Mouse (Mus musculus) spleen, adult 2 months (tissue): ENCODE measurements at regions not wholly inside any gene's neighbourhood (a gene's known extent, or its start where the extent isn't known, plus 50 kb on each side); places are given as distances from the start of the nearest gene placed in this dataset.

Source experiments
- DNase-seq, 2 experiments: peaks; one replicate each; pipeline versions ENCODE4 v3.0.0 to v3.0.0-alpha.2; 2012 to 2021; ENCODE audit warnings: low spot score in 2 of 2, low read depth in 1 of 2
- H3K27ac ChIP-seq: fragments of 200-500 bp; 2 replicates; pipeline ENCODE4 v1.5.1; 2012; ENCODE audit warnings: low read length, inconsistent platforms; ENCODE audit not compliant: insufficient read depth
- H3K27me3 ChIP-seq: fragments of 200-500 bp; 2 replicates; pipeline ENCODE4 v1.6.1; 2012; ENCODE audit warnings: mild to moderate bottlenecking, moderate library complexity, low read length, inconsistent platforms; ENCODE audit not compliant: control insufficient read depth, insufficient read depth
- H3K36me3 ChIP-seq: fragments of 200-500 bp; 2 replicates; pipeline ENCODE4 v1.6.1; 2012; ENCODE audit warnings: mild to moderate bottlenecking, low read length, inconsistent platforms; ENCODE audit not compliant: control insufficient read depth, insufficient read depth
- H3K4me1 ChIP-seq: fragments of 200-500 bp; 2 replicates; pipeline ENCODE4 v1.6.1; 2011; ENCODE audit warnings: inconsistent platforms; ENCODE audit not compliant: control insufficient read depth, insufficient read depth, insufficient read length
- H3K4me3 ChIP-seq: fragments of 200-500 bp; 2 replicates; pipeline ENCODE4 v1.5.1; 2011; ENCODE audit warnings: mild to moderate bottlenecking, inconsistent platforms; ENCODE audit not compliant: insufficient read depth, insufficient read length; ENCODE audit errors: extremely low read depth
- CTCF ChIP-seq: fragments of 200-500 bp; IDR thresholded peaks from 2 replicates; pipeline ENCODE4 v1.5.1; 2011; ENCODE audit warnings: mild to moderate bottlenecking, inconsistent platforms; ENCODE audit not compliant: insufficient read depth, insufficient read length, insufficient replicate concordance; ENCODE audit errors: extremely low read depth
- POLR2A ChIP-seq: fragments of 200-500 bp; IDR thresholded peaks from 2 replicates; pipeline ENCODE4 v1.6.1; 2011; ENCODE audit warnings: low read depth, low read length, inconsistent platforms
- WGBS: fragments of 180-500 bp; shearing (Covaris S2); methylation state at CpG from one replicate; pipeline ENCODE4 v1.1.7; 2018; 5-methylcytosine and 5-hydroxymethylcytosine counted together

DNA sequence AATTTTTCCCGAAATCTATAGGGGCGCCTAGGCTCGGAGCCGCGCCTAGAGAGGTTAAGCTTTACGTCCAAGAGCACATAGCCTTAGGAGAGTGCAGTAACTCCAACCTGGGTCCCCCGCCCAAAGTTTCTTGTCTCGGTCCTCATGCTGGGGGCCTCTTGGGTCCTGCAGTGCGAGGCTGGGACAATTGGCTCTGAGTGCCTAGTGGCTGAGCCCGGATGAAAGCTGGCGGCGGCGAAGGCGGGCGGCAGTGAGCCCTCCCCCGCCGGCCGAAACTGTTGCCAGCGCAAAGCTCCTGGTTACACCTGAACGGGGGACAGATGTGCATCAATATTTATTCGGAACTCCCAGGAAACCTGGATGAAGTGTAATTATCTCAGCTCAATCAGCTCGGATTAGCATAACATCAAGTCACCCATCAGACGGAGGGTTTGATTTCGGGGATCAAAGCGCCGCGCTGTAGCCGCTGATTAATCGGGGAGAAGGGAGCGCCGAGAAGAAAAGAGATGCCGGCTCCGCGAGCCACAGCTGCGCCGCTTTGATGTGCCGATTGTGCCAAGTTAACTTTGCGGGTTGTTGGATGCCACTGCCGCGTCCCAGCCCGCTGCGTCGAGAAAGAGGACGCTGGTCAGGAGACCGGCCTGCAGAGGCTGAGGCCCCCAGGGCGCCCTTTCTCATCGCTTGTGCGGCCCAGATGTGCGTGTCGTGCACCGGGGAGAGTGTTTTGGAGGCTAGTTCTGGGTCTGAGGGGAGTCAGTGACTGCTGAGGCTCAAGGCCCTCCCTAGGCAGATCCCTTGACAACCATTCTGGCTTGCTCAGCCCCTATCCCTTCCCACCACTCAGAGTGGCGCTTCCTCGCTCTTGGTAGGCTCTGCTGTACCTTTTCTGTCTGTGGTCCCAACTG lies 123.7 kb upstream of the 4931429L15Rik start:
- peaks cover 4% of the 10 kb centered on the region; the same call in 1 of the 2 replicates for H3K27me3 ChIP-seq
- no peak overlapping the region for H3K27ac ChIP-seq
- H3K4me1 ChIP-seq = no peaks in the 10 kb centered on the region
- DNase-seq = no peak
- WGBS = 7% methylated on average over 53 of the region's 53 CpGs
- no peak overlapping the region for H3K4me3 ChIP-seq
- TF ChIP-seq POLR2A (no peak), CTCF (no peak)
- H3K36me3 ChIP-seq = no peaks in the 10 kb centered on the region

DNA sequence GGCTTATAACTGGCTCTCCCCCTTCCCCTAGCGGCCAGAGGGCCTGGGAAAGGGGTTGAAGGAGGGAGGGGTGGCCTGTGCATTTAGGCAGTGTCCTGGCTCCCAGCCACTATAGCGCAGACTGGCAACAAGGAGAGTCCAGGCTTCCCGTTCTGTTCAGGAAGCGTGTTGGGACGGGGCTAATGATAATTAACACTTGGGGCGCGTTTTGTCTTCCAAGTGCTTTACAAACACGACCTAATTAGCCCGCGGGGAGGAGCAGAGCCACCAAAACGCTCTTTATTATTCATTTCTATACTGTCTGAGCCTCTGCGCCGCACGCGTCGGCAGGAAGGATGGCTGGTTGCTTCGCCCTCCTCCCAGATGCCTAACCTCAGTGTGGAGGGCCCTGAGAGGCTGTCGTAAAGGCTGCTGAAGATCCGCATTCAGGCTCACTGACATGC lies 123.0 kb upstream of the 4931429L15Rik start:
- no peaks in the 10 kb centered on the region for H3K4me1 ChIP-seq
- H3K27me3 ChIP-seq = peaks cover 4% of the 10 kb centered on the region; the same call in 1 of the 2 replicates
- no peak overlapping the region for H3K4me3 ChIP-seq
- no peak overlapping the region for H3K27ac ChIP-seq
- 11% methylated on average over 19 of the region's 19 CpGs for WGBS
- H3K36me3 ChIP-seq = no peaks in the 10 kb centered on the region
- no peak for TF ChIP-seq CTCF
- TF ChIP-seq POLR2A = no peak
- no peak for DNase-seq

DNA sequence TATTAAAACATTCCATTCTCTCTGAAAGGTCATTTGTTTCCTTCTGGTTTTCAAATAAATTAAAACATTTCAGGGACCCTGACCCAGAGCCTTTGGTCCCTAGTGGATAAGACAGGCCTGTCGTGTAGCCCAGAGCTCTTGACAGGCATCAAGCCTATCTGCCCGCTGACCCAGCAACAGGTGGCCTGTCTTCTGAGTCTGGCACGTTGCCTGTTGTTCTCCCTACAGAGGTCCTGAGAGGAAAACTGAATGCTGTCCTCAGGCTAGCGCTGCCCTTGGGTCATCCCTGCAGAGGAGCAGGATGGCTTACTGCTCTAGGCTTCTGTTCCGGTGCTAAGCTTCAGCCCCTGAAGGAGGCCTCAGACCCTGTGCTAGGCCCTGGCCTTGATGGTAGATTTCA lies 120.4 kb upstream of the 4931429L15Rik start:
- no peak overlapping the region for H3K4me3 ChIP-seq
- no peak overlapping the region for H3K27ac ChIP-seq
- no peaks in the 10 kb centered on the region for H3K36me3 ChIP-seq
- H3K4me1 ChIP-seq = no peaks in the 10 kb centered on the region
- no peak for TF ChIP-seq CTCF
- no peak for TF ChIP-seq POLR2A
- 86% methylated on average over 5 of the region's 5 CpGs for WGBS
- no peak for DNase-seq
- peaks cover 4% of the 10 kb centered on the region; the same call in 1 of the 2 replicates for H3K27me3 ChIP-seq

DNA sequence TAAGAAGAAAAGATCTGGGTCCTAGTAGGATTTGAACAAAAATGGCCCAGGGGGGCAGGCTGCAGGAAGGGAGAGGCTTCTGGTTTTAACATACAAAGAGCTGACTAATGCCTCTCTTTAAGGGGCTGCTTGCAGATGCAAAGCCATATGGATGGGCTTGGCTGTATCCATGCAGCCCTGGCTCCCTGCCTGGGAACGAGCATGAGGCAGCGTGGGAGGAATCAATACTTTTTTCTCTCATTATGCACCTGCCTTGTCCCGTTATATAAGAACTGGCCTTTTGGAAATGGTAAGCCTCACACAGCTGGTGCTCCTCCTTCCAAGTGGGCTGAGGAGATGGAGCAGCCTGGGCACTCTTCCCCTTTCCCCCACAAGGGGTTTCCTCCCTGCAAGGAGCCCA lies 114.9 kb upstream of the 4931429L15Rik start:
- H3K4me1 ChIP-seq = no peaks in the 10 kb centered on the region
- no peak overlapping the region for H3K4me3 ChIP-seq
- WGBS = 91% methylated on average over 3 of the region's 3 CpGs
- H3K27ac ChIP-seq = no peak overlapping the region
- no peaks in the 10 kb centered on the region for H3K27me3 ChIP-seq
- TF ChIP-seq POLR2A (no peak), CTCF (no peak)
- H3K36me3 ChIP-seq = no peaks in the 10 kb centered on the region
- no peak for DNase-seq

DNA sequence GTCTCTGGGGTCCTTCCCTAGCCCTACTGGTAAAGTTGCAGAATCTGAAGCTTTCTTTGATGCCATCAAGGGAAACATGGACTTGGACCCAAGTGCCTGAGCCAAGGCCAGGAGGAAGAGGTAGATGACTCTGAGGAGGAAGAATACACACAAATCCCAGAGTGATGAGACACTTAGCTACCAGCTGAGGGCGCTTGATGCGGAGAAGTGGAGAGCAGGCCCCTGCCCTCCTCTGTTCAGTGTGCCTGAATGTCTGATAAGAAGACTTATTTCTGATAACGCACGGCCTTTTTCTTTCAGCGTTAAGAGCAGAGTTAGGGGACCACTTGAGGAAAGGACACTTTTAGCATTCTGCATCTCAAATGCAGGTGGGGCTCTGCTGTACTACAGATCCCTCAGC lies 113.9 kb upstream of the 4931429L15Rik start:
- Histone ChIP-seq H3K4me1 (no peaks in the 10 kb centered on the region), H3K4me3 (no peak overlapping the region), H3K27me3 (no peaks in the 10 kb centered on the region), H3K36me3 (no peaks in the 10 kb centered on the region), H3K27ac (no peak overlapping the region)
- TF ChIP-seq CTCF (no peak), POLR2A (no peak)
- no peak for DNase-seq
- WGBS = 82% methylated on average over 5 of the region's 5 CpGs

DNA sequence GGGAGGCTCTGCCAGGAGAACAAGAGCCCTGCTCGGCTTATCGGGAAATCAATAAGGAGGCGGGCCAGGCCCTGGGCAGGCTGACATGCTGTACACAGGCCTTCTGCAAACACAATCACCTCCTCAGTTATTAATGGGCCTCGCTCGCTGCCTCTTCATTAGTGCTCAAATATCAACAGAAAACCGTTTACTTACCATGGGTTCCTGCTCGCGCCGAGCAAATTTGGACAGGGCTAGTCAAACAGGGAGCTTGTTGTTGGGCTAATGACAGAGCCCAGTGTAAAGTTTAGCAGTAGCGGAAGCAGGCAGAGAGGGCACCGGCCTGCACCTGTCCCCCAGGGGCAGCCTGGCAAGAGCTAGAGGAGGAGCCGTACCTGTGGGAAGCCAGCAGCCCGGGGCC lies 111.3 kb upstream of the 4931429L15Rik start:
- Histone ChIP-seq H3K4me3 (no peak overlapping the region), H3K27me3 (no peaks in the 10 kb centered on the region), H3K27ac (no peak overlapping the region), H3K4me1 (no peaks in the 10 kb centered on the region), H3K36me3 (no peaks in the 10 kb centered on the region)
- 89% methylated on average over 13 of the region's 13 CpGs for WGBS
- DNase-seq = no peak
- TF ChIP-seq POLR2A (no peak), CTCF (no peak)

DNA sequence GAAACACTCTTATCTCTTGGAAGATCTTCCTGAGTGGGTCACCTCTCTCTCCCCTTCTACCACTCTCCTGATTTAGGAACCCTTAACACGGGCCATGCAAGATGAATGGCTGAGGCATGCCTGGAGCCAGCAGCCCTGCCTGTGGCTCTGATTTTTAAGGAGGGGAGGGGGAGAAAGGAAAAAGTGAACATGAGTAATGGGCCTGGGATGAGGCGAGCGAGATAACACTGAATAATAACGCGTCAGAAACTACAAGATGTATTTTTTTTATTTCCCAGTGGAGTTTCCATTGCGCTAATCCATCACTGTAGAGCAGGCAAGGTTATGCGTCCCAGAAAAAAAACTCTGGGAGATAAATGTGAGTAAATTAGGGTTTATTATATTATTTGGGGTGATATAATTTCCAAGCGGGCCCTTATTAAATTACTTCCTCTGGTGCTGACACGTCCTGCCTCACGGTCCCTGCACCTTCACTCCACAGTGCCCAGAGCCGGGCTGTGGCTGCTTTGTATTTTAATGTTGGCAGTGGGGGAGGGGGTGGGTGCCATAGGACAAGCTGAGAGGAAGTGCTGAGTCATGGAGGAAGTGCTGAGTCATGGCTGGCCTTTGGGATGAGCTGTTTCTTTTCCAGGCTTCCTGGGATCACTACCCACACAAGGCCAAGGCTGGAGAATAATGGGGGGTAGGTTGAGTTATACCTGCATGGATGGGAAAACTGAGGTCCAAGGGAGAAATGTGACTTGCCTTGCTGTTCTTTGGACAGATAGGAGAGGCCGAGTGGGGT lies 103.6 kb upstream of the 4931429L15Rik start:
- Histone ChIP-seq H3K4me3 (no peak overlapping the region), H3K36me3 (no peaks in the 10 kb centered on the region), H3K27ac (no peak overlapping the region), H3K27me3 (no peaks in the 10 kb centered on the region), H3K4me1 (no peaks in the 10 kb centered on the region)
- WGBS = 68% methylated on average over 12 of the region's 12 CpGs
- TF ChIP-seq CTCF = no peak
- no peak for TF ChIP-seq POLR2A
- no peak for DNase-seq
